Mouse (Mus musculus): ENCODE measurements around the gene C3.
A peak's percentile ranks its signal among the peaks of the same experiment; 100 is the strongest.

C3 gene

DNA sequence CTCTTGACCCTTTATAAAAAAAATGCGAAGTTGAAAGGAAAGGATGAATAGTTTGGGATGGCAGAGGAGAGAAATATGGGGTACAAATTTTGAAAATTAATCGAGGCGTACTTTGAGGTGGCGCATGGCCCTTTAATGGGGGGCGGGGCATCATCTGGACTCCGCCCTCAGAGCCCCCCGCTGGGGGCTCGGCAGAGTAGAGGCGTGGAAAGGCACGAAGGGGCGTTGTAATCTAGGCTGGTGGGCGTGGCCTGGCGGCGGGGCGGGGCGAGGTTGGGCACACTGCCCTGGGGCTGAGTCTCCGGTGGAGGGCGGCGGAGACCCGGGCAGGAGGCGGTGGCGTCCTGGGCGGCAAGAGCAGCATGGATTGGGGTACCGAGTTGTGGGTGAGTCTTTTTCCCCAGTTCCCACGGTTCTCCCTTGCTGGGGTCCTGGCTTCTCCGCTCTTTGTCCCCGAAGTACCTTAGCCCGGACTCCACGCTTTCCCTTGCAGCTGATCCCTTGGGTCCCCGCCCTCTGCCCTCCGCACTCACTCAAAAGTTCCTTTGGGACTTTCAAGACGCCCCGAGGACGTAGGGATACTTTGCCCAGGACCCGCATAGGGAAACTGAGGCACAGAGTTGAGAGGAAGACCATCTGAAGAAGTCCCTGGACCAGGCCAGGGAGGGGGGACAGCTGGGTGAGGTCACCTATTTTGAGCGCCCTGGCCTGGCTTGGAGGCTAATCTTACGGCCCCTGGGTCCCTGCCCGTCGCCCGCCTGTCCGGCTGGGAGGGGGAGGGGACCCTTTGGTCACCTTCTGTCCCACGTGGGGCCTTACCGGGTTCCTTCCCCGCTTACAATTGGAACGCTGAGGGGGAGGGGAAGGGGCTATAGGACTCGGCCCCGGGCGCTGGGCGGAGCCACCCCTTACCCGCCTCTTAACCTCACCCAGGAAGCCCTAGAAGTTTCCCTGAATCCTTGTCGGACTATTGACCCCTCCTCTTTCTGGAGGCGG, 21.5 kb upstream of the C3 start, which contains the start of gene Trip10:
Gene Trip10, plus strand, starts transcription at position 270 of the 996 bp plus-strand sequence.
- DNase-seq = peak; percentile 99

- peak; percentile 30 to 50 for DNase-seq
Observed at GRCm38 (mm10) chr17:57248771-57249170, 20.8 kb upstream of the C3 start.

DNA sequence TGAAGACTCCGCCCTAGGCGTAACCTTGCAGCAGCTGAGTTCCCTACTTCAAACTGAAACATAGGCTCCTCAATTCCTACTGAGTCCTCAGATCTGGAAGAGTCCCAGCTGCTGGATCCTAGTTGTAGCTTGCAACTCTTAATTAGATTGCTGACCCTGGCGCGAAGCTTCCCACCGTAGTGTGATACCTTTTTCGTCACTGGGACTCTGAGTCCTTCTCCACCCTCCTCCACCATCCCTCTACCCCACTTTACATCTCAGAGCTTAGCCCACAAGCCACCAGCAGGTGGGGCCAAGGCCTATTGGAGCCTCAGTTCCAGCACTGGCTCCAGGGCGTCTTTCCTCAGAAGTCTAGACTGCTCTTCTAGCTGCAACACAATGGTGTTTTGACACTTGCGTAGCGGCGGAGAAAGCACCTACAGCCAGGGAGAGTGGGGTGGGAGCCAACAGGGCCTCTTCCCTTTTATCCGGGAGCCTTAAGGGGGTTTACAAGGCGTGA, 20.3 kb upstream of the C3 start, which contains the start of gene Gpr108:
Gene Gpr108, minus strand, starts transcription at position 246 of the 499 bp plus-strand sequence.
- DNase-seq = peak; percentile 90 to 94

DNA sequence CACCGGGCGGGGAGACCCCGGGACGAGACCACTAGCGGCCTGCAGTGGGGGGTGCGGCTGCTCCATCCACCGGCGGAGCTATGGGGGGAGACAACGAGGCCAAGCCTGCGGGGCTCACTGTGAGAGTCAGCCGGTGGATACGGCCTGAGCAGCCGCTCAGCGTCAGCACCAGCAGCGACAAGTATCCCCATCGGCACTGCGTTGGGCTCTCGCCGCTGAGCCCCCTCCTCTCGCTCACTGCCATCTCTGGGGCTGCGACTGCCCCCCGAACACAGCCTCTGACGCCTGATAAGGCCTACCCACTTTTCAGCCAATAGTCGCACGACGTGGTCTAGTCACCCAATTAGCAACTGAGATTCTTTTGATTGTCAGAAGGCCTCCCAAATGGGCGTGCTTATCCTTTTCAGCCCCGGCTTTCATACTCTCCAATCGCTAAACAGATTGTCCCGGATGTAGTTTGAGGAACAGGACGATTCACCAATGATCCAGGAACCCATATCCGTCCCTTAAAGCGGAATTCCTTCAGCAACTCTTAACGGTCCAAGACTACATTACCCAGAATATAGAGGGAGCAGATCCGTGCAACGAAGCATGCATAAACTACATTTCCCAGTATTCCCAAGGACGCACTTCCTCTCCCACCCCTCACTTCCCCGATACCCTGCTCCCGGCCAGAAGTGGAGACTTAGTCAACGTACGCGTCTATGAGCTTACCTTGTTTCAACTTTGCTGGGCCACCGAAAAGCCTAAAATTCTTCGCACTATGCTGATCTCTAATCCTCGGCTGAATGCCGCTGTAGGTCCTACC, 19.7 kb upstream of the C3 start:
- DNase-seq = peak; percentile 86 to 93

DNA sequence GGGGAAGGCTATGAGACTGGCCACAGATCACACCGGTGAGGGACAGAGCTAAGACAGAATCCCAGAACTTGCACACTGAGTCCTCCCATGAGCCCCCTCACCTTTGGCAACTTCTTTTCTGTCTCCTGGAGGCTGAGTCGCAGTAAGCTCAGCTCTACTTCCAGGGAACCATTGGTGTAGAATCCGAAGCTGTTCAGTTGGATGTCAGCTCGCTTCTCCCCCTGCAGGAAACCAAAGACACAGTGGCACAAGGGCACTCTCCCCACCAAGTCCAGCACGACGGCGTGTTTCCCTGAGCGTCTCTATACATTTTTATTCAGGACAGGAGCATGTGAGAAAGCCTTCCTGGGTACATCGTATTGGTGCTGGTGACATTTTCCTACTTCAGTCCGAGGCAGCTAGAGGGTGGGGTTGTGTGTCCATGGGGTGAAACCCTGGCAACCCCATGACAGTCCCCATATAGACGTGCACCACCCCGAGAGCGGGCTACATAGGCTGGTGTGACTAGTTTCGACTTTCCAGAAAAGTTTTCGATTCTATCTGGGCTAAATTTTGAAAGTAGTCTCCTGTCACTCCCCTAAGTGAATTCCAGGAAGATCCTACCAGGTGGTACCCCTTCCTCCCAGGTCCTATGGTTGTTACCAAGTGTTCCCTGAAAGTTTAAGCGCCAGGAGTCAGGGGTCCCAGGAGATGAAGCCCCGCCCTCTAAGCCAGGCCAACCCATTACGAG, 18.9 kb upstream of the C3 start:
- DNase-seq = peak in 1 of 2 experiments; percentile 50

DNA sequence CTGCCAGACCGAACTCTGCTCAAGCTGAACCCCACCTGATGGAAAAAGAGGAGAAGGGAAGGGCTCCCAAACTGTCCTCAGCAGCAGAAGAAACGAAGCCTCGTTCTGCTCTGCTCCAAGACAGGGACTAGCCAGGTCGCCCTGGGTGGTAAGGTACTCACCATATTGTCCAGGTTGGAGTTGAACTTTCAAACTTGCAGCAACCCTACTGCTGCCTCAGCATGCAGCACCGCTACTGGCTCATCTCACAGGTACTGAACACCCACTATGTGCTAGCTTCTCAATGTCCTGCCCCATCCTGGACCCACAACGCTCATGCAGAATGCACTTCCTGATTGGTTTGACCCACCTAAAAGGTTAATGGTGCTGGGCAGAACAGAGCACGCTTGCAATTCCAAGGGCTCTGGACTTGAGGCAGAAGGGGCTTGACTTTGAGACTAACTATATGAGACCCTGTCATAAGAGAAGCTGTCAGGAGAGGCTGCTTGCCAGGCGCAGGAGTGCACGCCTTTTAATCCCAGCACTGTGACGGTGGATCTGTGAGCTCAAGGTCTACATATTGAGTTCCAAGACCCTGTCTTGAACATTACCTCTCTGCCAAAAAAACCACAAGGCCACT, 17.5 kb upstream of the C3 start:
- no peak for DNase-seq

- DNase-seq = no peak
Observed at GRCm38 (mm10) chr17:57243650-57244370, 15.9 kb upstream of the C3 start.

DNA sequence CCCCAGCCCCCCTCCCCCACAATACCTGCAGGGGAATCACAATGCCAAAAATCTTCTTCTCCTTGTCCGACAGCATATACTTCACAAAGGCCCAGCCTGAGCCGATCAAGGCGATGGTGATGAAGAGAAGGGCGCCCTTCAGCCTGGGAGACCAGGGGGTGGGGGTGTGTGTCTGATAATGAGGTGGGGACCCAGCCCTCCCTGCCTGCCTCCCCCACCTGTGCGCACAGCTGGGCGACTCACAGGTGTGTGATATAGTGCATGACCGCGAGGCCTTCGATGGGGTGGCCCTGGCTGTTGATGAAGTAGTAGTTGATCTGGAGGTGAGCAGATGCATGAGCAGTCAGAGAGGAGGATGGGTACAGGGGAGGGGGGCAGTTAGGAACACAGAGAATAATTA, 9.2 kb upstream of the C3 start:
- DNase-seq = no peak

GRCm38 (mm10) chr17:57235803-57236202, 7.9 kb upstream of the C3 start:
- DNase-seq = no peak

- peak; percentile 34 to 56 for DNase-seq
Observed at GRCm38 (mm10) chr17:57234254-57234928, 6.5 kb upstream of the C3 start.

DNA sequence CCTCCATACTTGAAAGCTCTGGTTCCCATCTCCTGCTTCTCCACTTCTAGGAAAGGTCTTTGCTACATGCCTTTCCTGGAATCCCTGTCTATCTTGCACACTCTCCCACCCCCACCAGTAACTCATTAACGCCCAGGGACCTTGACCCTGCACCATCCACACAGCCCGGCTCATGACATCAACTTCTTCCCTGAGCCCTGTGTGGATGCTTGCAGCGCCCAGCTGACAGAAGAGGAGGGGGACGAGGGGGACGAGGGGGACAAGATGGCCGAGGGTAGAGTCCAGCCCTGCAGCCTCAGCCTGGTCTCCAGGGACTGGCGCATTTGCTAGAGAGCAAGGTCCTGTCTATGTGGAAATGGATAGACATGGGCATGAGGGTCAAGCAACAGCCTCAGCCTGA, 5.1 kb upstream of the C3 start:
- peak; percentile 71 to 85 for DNase-seq

GRCm38 (mm10) chr17:57232200-57232599, 4.3 kb upstream of the C3 start:
- no peak for DNase-seq

DNA sequence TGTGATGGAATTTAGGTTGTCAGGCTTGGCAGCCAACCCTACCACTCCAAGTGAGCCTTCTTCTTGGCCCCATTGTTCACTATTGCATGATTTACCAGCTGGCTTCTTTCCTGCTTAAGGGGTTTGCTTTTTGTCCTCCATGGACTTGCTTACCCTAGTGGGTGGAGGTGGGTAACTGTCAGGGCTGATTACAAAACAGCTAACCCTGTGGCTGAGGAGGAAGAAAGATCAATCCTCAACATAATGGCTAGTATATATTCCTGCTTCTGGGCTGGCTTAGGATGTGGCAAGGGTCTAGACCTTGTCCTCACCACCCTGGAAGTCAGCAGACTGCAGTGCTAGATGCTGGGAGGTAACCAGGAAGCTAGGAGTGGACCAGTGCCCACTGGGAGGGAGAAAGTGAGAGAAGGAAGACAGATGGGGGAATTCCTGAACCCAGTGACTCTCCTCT, 3.4 kb upstream of the C3 start:
- DNase-seq = no peak

DNA sequence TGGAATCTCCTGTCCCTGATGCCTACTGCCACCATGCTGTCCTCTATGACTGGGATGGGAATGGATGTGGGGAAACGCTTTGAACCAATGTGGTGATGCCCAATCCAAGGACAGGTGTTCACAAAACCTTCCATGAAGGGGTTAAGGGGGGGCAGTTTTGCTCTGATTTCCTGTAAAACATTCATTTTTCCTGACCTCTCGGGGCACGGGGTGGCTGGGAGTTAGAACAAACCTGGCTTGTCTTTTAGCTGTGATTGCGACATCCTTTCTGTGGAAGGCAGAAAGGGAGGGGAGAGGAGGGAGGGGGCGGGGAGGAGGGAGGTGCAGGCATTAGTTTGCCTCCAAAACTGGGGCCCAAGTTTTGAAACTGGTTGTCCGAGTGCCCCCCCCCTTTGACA, 2.8 kb upstream of the C3 start:
- peak in 1 of 2 experiments; percentile 34 for DNase-seq

- no peak for DNase-seq
Observed at GRCm38 (mm10) chr17:57229851-57230727, 2.2 kb upstream of the C3 start.

DNA sequence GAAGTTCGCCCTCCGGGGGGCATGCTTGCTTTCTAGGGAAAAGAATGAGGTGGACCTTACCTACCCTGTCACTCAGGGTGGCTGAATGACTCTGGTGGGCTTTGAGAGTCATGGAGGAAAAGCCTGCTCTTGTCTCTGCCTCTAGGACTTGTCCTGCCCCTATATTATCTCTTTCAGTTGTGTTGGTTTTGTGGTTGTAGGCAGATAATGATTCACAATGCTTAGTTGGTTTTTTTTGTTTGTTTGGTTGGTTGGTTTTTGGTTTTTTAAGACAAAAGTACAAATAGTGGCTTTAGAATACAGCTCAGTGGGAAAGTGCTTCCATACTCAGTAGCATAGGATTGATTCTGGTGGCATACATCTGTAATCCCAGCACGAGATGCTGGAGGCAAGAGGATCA, 937 bp upstream of the C3 start:
- no peak for DNase-seq

DNA sequence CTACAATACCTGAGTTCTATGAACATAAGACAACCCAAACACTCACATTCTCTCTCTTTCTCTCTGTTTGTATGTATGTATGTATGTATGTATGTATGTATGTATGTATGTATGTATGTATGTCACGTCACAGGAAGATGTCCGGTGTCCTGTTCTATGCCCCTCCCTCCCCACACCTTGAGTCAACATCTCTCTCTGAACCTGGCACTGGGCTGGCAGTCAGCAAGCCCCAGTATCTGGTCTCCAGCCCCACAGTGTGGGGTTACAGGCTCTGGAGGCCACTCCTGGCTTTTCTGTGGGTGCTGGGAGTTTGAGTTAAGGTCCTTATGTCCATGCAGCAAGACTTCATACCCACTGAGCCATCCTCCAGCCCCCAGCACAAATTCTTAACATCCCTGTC, 468 bp downstream of the C3 start:
- no peak for DNase-seq

- no peak for DNase-seq
Observed at GRCm38 (mm10) chr17:57223313-57223712, 4.6 kb downstream of the C3 start.

GRCm38 (mm10) chr17:57221911-57222310, 6.0 kb downstream of the C3 start:
- no peak for DNase-seq

GRCm38 (mm10) chr17:57219884-57220207, 8.1 kb downstream of the C3 start:
- peak; percentile 52 to 66 for DNase-seq

Measured in kidney, postnatal 4 days (tissue).